Mouse (Mus musculus) B cell, adult 2 months (primary cell): Measurements from ENCODE around the gene Rhoa.
"Not testable (repeated sequence)": the region's sequence is repeated elsewhere in the genome, so short reads cannot be mapped to it uniquely, and the experiment has no call there.

Experiments
- DNase-seq, 2 experiments: peaks; one replicate each; pipeline ENCODE4 v3.0.0; 2022

The Rhoa gene

DNA sequence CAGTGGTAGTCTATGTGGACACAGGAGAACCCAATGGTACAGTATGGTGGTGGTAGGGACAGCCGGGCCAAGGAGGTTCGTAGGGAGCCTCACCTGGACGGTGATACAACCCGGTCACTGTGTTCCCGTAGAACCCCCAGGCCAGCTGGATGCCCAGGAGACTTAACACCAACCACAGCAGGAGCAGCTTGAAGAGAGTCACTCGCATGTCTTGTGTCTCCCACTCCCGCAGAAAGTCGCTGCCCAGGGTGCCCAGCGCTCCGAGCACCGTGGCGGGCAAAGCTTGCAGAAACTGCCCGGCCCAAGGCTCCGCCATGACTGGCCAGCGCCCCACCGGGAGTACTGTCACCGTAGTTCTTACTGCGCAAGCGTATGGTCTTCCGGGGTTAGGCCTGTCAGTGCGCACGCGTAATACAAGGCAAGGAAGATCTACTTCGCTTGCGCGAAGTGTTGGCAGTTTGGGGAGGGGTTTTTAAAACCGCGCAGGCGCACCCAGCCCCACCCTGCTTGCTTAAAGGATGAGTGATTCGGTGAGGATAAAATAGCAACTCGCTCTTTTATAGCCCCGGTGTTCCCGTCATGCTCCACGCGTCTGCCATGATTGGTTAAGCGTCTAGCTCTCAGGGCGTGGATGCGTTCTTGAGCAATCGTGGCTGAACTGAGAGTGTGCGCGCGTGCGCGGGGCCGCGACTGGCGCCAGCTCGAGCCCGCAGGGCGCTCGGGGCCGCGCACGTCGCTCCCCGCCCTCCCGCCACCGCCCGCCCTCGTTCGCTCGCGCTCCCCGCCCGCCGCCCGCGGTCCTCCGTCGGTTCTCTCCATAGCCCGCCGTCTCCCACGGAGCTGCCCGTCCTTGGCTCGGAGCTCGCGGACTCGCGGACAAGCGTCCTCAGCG lies at the start of gene Rhoa, which contains the start of gene Tcta:
TSS of gene Rhoa (plus strand) at position 501 of the 892 bp plus-strand sequence.
TSS of gene Tcta (minus strand) at position 532 of the 892 bp plus-strand sequence.
- peak; percentile 95 to 98 for DNase-seq

DNA sequence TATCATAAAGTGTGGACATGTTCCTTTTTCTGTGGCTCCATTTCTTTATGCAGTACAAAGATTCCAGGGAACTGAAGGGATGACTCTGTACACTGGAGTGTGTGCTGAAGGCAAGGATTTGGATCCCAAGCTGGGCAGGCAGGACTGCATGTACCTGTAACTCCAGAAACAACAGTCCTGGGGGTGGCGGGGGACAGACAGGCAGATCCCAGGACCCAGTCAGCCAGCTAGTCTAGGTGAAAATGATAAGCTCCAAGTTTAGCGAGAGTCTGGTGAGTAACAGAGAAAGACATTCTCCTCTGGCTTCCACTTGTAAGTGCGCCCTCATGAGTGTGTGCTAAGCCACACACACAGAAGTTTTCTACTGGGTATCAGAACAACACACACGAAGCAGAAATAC lies 45.4 kb upstream of the Rhoa start:
- no peak for DNase-seq

DNA sequence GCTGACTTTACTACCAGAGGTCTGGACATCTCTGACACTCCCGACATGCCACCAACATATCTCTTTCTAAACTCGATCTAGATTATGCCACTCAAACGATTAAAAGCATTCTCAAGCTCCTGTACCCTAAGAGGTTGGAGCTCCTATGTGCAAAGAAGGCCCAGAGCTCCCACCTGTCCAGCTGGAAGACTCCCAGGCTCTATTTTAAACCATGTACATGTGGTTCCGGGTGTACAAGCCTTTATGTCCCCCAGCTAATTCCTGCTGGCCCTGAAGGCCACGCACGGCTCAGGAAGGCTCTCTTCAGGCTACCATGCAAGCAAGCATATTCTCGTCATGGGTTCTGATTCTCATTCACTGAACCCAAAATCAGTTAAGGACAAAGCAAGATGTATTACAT lies 44.1 kb upstream of the Rhoa start:
- no peak for DNase-seq

DNA sequence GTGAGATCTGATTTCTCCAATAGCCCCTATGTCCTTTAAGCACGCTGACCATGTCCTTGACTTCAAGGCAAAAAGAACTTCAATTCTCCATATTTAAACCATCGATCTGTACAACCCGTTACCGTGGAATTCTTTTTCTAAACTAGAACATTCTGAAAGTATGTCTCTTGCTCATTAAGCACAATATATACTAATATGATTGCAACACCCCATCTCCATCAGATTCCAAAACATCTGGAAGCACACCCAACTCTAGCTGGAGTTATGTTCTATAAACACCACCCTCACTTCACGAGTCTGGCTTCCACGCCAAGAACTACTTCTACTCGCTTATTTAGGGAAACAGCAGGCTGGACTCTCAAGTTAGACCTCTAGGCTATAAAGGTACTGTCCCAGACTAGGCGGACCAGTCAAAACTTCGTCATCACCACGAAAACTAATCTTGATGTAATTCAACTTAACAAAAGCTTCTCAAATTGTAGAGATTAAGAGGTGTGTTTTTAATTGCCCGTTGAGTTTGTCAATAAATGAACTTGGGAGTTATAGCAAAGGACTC lies 43.4 kb upstream of the Rhoa start:
- peak in 1 of 2 experiments; percentile 19 for DNase-seq

DNA sequence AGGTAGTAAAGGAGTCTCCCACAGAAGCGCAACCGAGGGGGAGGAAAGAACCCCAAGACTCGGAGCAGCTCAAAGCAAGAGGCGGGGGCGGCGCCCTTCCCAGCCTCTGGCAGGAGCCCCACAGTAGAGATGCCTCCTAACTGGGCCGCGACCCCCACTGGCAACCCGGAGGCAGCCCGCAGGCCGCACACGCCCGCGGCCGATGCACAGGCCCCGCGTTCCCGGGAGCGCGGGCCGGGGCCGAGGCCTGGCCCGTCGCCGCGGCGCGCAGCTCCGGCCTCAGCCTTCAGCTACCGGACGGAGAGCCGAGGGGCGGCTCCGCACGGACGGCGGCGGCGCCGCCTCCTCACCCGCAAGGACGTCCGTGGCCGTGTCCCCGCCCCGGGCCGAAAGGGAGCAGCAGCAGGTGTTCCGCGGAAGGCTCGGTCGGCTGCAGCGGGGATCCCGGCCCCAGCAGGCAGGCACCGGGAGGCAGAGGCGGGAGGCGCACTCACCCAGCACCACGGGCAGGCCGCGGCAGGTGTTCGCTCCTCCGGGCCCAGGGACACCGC lies 42.7 kb upstream of the Rhoa start:
- DNase-seq, result no peak

DNA sequence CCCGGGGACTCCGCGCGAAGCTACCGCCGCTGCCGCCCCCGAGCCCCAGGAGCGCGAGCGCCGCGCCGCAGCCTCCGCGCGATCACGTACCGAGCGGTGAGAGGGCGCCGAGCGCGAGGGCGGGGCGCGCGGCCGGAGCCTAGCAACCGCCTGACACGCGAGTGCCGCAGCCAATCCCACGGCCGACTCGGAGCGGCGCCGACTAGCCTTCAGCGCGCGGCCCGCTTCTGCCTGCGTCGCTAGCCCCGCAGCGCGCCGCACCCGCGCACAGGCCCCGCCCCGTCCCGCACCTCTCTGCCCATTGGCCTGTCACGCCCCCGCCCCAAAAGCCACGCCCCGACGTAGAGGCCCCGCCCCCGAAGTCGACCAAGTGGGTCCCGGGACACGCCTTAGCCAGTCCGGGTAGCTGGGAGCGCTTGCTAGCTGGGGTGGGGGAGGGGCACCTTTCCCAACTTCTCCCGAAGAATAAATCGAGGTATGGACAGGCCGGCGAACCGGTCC lies 42.2 kb upstream of the Rhoa start, which contains the start of gene Dag1:
TSS of gene Dag1 (minus strand) at position 269 of the 501 bp plus-strand sequence.
- DNase-seq, result peak; percentile 99 to 100

DNA sequence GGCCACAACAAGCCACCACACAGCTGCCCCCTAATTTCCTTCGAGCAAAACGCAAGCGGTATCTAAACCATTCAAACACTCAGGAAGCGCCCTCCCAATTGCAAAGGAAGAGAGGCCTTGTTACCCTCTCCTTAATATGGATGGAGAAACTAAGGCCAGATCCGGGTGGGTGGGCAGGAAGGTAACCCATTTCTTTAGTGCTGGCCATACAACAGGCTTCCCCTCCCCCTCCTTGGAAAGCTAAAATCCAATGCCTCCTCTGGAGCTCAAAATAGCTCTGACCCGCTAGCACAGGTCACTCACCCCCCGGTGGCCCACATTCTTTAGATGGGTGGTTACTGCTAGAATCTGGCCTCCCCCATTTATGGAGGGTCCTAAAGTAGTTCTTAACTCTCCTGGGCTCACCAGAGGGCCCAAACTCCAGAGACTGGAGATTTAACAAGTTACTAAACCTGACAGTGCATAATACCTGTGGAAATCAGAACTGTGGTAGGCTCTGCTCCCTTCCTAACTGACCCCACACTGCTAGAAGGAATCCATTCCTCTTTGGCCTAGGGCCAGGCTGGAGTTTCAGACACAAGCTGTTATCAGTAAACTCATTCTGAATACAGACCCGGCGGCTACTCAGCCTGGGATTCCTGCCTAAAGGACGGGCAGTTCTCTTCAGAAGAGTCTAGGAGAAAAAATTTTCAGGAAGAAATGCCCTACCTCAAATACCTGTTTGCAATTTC lies 41.6 kb upstream of the Rhoa start:
- DNase-seq, result no peak

DNA sequence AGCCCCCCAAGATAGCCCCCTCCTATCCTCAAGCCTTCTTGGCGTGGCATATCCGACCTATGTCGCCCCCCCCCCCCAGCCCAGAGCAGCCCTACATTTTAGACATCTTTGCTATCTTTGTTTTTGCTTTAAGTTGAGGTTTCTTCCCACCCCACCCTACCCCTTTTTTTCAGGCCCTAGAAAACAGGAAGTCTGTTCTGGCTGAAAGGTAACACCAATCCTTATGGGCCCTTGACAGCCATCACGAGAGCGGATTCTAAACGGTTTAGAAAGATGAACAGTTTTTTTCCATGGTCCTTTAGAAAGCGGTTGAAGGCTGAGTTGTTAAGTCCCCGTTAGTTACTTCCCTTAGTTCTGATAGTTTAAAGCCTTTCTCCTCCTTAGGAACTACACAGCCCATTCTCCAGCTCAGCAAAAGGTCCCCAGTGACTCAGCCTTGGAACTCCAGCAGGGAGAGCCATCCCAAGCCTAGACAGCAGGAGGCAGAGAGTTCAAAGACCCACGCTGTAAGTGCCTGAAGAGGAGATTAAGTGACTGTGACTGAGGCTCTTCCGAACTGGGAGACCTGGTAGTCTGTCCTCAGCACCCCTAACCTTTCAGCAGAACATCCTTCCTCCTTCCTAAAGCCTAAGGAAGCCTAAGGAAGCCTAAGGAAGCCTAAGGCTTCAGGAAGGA lies 39.5 kb upstream of the Rhoa start:
- DNase-seq, result peak; percentile 21 to 35

DNA sequence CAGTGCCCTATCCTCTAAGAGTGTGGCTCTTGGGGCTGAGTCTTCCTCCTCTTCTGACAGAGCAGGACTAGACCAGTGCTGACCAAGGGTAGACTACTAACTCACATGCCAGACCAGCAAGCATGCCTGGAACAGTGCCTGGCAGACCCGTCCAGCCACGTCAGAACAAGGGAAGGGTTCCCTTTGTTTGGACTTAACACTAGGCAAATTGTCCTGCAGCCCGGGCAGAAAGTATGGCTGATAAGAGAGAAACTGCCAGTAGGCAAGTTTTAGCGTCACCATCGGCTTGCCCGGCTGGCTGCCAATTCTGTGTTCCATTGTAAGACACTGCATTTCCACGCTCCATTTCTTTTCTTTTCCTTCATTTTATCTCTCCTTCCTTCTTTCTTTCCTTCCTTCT lies 38.2 kb upstream of the Rhoa start:
- DNase-seq, result no peak

DNA sequence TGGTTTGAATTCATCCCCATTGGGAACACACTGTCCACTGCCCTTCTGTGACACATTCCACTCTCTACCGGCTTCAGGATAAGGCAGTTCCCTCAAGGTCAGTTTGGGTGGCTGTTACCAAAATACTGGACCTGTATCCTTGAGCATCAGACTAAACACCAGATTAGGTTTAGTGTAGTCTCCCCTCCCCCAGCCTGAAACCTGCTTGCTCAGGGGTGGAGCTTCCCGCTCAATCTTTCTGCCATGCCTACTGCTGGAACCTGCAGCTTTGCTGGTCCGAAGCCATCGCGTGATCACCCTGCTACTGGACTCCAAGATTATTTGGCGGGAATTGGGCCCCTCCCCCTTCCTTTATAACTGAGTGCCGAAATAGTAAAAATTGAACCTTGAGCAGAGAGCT lies 37.2 kb upstream of the Rhoa start:
- DNase-seq, result not testable (repeated sequence)

DNA sequence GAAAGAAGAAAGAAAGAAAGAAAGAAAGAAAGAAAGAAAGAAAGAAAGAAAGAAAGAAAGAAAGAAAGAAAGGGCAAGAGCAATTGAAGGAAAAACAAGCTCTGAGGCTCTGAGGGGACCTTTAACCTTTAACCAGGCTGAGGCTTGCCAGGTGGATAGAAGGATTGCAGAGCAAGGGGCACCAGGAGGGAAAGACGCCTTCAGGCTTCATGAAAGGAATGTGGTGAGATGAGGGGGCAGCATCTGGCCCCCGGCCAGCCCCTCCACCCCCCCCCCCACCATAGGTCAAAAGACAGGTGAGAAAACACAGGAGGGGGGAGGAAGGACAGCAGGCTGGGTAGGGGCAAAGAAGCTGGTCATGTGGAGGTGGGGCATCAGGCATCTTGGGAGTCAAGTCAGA lies 34.0 kb upstream of the Rhoa start:
- no peak for DNase-seq

DNA sequence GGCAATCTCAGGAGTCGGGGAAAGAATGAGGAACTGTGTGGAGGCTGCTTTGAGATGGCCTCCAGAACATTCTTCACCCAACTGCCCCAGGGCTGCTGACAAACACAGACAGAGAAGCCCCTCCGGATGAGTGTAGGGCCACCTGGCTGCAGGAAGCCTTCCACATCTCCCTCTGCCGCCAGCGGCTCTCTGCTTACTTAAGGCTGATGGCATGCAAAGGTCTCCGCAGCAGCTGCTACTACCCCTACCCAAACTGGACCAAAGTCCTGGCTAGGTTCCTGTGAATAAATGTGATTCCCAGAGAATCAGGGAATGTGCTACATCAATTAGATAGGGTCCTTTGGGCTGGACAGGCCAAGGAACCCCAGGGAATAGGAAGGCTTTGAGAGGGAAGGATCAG lies 33.2 kb upstream of the Rhoa start:
- DNase-seq, result no peak

DNA sequence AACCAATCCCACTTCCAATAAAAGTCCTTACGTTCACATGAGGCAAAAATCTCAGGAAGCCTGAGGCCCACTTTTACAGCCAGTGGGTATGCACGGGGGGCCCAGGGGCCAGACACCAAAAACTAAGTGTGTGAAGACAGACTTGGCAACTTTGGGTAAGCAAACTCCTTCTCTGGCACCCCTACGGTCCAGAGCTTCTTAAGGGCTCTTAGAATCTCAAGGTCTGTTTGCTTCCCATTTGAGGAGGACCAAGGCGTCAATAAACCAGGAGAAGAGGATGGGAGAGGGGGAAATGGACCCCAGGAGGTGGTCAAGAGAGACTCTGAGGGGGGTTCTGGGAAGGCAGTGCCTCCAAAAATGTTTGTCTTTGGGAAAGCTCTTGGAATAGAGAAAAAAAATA lies 32.4 kb upstream of the Rhoa start:
- DNase-seq, result no peak

DNA sequence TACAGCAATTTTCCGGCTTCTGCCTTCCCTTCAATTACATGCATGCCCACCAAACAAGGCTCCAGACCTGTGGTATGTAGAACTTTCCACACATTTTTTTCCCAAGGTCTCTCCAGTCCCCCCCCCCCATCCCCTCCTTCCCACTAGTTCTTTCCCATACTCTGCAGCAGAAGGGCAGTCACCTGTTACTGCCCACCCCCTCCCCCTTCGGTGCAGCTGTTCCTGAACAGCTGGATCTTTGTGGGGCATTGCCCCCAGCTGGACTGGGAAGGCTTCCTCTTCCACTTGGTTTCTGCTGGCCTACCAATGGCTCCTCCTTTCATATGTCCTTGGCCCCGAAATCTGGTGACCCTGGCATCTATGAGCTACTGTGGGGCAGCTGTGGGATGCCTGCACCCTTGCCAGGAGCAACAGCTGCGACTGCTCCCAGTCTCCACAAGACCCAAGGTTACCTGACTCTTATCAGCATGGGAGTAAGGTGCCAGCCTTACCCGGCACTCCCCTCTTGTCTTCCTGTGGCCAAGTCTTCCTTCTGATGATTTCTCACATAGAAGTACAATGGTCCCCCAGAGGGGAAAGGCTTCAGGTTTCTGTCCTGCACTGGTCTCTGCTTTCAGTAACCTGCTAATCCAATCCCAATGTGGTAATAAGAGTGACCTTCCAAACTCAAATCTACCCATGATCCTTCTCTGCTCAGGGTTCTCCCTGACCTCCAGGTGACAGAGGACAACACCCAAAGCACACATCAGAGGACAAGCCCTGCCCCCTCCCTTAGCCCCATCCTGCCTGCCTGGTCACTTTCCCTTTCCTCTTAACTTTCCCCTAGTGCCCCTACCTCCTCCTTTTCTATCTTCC lies 31.2 kb upstream of the Rhoa start:
- no peak for DNase-seq

DNA sequence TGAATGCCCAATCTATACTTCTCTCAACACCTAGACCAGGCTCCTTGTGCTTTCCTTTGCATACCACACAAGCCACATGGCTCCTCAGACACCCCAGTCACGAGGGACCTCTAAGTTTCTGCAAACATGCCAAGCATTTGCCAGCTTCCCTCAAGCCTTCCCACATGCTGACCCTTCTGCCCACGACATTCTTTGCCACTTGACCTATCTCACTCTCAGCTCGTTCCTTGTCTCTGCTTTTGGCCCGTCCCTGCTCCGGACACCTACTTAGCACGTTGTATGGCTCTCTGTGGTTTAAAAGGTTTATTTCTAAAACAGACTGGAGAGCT lies 30.6 kb upstream of the Rhoa start:
- DNase-seq, result no peak

DNA sequence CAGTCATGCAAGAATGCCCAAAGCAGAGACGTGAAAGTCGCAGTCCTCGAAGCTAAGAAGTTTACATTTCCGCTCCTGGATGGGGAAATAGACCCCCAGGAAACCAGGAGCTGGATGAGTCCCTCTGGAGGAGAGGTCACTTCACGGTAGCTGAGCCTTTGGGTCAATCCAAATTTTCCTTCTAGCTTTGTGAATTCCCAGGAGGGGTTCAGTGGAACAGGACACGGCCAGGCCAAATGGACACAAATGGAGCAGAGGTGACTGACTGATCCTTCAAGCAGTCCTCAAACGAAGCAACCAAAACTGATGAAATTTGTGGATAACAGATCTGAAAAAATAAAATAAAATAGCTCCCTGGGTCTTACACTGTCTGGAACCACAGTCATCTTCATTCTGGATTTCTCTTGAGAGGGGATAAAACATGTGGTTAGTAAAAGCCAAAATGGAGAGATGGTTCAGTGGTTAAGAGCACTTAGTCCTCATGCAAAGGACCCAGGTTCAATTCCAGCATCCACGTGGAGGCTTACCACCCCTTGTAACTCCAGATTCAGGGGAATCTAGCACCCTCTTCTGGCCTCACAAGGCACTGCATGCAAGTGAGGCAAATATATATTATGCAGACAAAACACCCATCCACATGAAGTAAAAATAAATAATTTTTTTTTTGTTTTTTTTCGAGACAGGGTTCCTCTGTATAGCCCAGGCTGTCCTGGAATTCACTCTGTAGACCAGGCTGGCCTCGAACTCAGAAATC lies 27.1 kb upstream of the Rhoa start:
- peak; percentile 74 to 78 for DNase-seq

DNA sequence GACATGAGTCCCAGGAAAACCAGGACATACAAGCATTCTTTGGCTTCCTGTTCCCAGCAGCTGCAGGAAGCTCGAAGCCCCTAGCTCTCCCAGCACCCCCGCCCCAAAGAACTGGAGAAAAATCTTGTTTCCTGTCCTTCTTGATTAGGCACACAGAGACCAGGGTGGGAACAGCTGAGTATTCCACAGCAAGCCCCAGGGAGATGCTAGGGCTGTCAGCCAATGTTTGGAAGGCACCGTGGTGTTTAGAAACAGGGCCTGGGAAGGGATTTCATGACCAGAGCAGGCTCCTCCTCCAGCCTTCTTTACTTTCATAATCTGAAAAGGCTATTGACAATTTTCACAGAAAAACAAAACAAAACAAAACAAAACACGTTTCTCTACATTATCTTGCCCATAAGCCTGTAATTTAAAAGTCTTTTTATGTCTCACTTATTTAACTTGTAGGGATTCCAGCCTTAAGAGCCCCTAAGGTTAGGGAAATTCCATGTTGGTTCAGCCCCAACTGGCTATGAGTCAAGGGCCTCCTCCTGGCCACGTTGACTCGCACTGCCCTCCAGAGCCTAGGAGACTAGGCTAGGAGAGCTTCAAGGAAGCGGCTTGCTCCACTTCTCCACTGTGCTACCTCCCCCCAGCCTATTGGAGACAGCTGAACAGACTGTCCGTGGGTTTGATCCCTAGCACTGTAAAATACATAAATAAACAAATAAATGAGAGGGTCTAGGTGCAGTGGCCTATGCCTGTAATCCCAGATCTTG lies 25.7 kb upstream of the Rhoa start:
- DNase-seq, result no peak

DNA sequence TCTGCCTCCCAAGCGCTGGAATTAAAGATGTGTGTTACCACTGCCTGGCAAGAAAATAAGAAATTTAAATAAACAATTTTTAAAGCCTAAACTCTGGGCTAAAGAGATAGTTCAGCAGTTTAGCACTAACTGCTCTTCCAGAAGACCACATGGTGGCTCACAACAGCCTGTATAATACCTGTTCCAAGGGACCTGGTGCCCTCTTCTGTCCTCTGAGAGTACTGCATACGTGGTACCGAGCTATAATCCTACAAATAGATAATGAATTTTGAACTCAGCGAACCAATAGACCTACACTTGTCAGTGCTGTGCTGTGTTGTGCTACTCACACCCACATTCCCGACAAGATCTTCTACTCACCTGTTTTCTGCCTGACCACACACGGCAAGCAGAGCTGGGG lies 21.5 kb upstream of the Rhoa start:
- DNase-seq, result peak; percentile 80 to 86

DNA sequence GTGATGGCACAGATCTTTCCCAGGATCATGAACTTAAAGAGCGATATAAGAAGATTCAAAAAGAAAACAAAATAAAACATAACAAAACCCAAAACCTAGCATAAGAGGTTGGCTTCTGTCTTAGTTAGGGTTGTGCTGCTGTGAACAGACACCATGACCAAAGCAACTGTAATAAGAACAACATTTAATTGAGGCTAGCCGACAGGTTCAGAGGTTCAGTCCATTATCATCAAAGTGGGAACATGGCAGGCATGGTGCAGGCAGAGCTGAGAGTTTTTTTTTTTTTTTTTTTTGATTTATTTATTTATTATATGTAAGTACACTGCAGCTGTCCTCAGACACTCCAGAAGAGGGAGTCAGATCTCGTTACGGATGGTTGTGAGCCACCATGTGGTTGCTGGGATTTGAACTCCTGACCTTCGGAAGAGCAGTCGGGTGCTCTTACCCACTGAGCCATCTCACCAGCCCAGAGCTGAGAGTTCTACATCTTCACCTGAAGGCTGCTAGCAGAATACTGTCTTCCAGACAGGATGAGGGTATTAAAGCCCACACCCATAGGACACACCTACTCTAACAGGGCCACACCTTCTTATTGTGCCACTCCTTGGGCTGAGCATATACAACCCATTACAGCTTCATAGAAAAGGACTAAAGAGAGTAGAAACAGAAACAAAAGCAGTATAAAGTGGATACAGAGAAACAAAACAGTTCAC lies 18.2 kb upstream of the Rhoa start:
- DNase-seq, result not testable (repeated sequence)
